Mouse (Mus musculus): ENCODE measurements around the gene Zscan22.
A peak's percentile ranks its signal among the peaks of the same experiment; 100 is the strongest.
"Not testable (repeated sequence)": the region's sequence is repeated elsewhere in the genome, so short reads cannot be mapped to it uniquely, and the experiment has no call there.

Zscan22 gene

GRCm38 (mm10) chr7:12927693-12928589, 30.3 kb downstream of the Zscan22 start:
- DNase-seq, result peak; percentile 64

GRCm38 (mm10) chr7:12933615-12934140, 36.1 kb downstream of the Zscan22 start:
- no peak for DNase-seq

- no peak for DNase-seq
These were observed 37.2 kb downstream of the Zscan22 start for GRCm38 (mm10) chr7:12934808-12935207.

- not testable (repeated sequence) for DNase-seq
These were observed 39.7 kb downstream of the Zscan22 start for GRCm38 (mm10) chr7:12937254-12937803.

GRCm38 (mm10) chr7:12940599-12940998, 43.0 kb downstream of the Zscan22 start:
- DNase-seq, result no peak

GRCm38 (mm10) chr7:12943488-12943887, 45.9 kb downstream of the Zscan22 start:
- no peak for DNase-seq

- DNase-seq, result peak; percentile 87
These were observed 51.6 kb downstream of the Zscan22 start for GRCm38 (mm10) chr7:12949032-12949871.

- no peak for DNase-seq
These were observed 52.2 kb downstream of the Zscan22 start for GRCm38 (mm10) chr7:12949872-12950229.

GRCm38 (mm10) chr7:12954896-12955295, 57.3 kb downstream of the Zscan22 start:
- no peak for DNase-seq

- no peak for DNase-seq
These were observed 59.9 kb downstream of the Zscan22 start for GRCm38 (mm10) chr7:12957511-12957910.
